Mouse (Mus musculus) liver, adult (tissue): ENCODE results near the gene Plpp6.

ENCODE experiments used
- GATA4 ChIP-seq: IDR thresholded peaks from 2 replicates; pipeline ENCODE4 v1.6.1; 2014; ENCODE audit warnings: mild to moderate bottlenecking, low read length; ENCODE audit not compliant: insufficient replicate concordance

Gene Plpp6

DNA sequence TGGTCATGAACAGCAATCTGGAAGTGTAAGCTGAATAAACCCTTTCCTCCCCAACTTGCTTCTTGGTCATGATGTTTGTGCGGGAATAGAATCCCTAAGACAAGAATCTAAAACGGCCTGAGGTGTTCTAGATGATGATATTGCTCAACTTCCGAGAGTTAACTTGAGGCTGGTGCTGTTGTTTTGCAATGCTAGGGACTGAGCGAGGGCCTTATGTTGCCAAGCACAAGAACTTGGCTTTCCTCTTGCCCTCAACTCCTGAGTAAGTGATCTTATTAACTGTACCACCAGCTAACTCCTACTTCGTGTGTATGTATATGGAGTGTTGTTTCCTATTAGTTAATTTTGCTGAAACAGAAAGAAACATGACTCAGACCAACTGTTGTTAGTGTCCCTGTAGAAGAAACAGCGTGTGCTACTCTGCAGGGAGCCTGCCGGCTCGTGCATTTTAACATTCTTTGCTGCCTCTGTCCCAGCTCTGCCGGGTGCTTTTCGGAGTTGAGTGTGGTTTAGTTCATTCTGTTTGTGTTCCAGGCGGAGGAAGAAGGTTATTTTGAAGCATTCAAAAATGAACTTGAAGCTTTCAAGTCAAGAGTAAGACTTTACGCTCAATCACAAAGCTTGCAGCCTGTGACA lies 47.7 kb downstream of the Plpp6 start:
- no peak for TF ChIP-seq GATA4

GRCm38 (mm10) chr19:29014466-29015055 lies 50.8 kb downstream of the Plpp6 start:
- TF ChIP-seq GATA4: no peak

GRCm38 (mm10) chr19:29015410-29016203 lies 51.9 kb downstream of the Plpp6 start:
- no peak for TF ChIP-seq GATA4

DNA sequence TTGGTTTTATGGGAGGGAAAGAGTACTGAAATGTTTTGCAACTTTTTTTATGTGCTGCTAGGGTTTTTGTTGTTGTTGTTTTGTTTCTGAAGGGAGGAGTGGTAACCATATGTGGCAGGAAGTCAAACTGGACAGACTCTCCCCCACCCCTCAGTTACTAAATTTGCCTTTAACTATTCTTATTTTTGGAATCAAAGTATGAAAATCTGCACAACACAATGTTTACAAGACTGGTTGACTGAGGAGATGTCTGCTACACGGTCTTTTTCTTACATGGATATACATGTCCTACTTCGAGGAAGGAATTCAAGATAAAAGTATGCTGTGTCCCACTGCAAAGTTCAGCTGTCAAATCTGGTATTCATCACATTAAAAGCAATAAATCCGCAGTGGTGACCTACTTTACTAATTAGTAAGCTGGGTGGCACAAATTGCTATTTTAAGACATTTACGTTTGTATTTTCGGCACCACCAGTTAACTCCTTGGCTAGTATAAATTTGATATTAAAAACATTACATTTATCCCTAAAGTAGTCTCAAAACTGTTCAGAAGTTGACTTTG lies 52.5 kb downstream of the Plpp6 start:
- no peak for TF ChIP-seq GATA4
